Mouse (Mus musculus) embryonic facial prominence, embryonic 14.5 days (tissue): ENCODE data around the gene 4931428F04Rik. TPM values are rescaled to one million over a fixed set of nuclear protein-coding genes. Genes with fewer than 3 reads are reported as not detected.

ENCODE experiments used
- ATAC-seq: fragments of 200-750 bp; cut with Nextera tagmentation; 2 replicates; pipeline ENCODE4 v1.8.0; 2017; ENCODE audit warnings: low read depth, moderate number of reproducible peaks, moderate TSS enrichment
- DNase-seq: peaks from one replicate; pipeline ENCODE4 v3.0.0-alpha.2; 2015; ENCODE audit warnings: low spot score
- H3K27ac ChIP-seq: fragments of 300-500 bp; sonication (generic); replicated peaks from 2 replicates; pipeline ENCODE4 v1.5.1; 2014; ENCODE audit warnings: low read depth, mild to moderate bottlenecking, low read length, moderate library complexity
- H3K27me3 ChIP-seq: fragments of 300-500 bp; sonication (generic); replicated peaks from 2 replicates; pipeline ENCODE4 v1.6.1; 2014; ENCODE audit warnings: low read length; ENCODE audit not compliant: control insufficient read depth, insufficient read depth
- H3K36me3 ChIP-seq: fragments of 300-500 bp; sonication (generic); 2 replicates; pipeline ENCODE4 v1.6.1; 2014; ENCODE audit warnings: low read length, mixed read lengths; ENCODE audit not compliant: control insufficient read depth, insufficient read depth
- H3K4me1 ChIP-seq: fragments of 300-500 bp; sonication (generic); 2 replicates; pipeline ENCODE4 v1.6.1; 2014; ENCODE audit warnings: antibody characterized with exemption, low read length; ENCODE audit not compliant: control insufficient read depth, insufficient read depth
- H3K4me2 ChIP-seq: fragments of 300-500 bp; sonication (generic); 2 replicates; pipeline ENCODE4 v1.6.1; 2014; ENCODE audit warnings: low read depth, mild to moderate bottlenecking, low read length, moderate library complexity, mixed read lengths
- H3K4me3 ChIP-seq: fragments of 300-500 bp; sonication (generic); 2 replicates; pipeline ENCODE4 v1.5.1; 2014; ENCODE audit warnings: low read depth, mild to moderate bottlenecking, low read length
- H3K9ac ChIP-seq: fragments of 300-500 bp; sonication (generic); 2 replicates; pipeline ENCODE4 v1.6.1; 2014; ENCODE audit warnings: low read depth, mild to moderate bottlenecking, low read length, moderate library complexity, mixed read lengths
- H3K9me3 ChIP-seq: fragments of 300-500 bp; sonication (generic); 2 replicates; pipeline ENCODE4 v1.6.1; 2016; ENCODE audit warnings: low read length; ENCODE audit not compliant: control insufficient read depth
- WGBS: fragments of 180-500 bp; shearing (Covaris S2); extraction: QIAGEN DNeasy Blood & Tissue Kit; methylation state at CpG from one replicate; pipeline ENCODE4 v1.1.7; 2014; 5-methylcytosine and 5-hydroxymethylcytosine counted together
- polyA plus RNA-seq: library from polyadenylated mRNA; unstranded; fragments of >200 nt; fragmentation: Nextera tagmentation; extraction: Ambion mirVana; gene quantifications from 2 replicates; pipeline ENCODE4 v1.2.1, GENCODE M21; 2014

The 4931428F04Rik gene
- polyA plus RNA-seq, 1 experiment from 2014 or later, result 8.1 TPM

- H3K4me3 ChIP-seq, result peak overlapping the region; percentile 41
- H3K27me3 ChIP-seq, result peaks cover 93% of the 10 kb centered on the region
- no peaks in the 10 kb centered on the region for H3K9me3 ChIP-seq
- peak overlapping the region; percentile 75 for H3K4me2 ChIP-seq
- peaks cover 21% of the 10 kb centered on the region for H3K4me1 ChIP-seq
- no peak overlapping the region for H3K9ac ChIP-seq
- no peaks in the 10 kb centered on the region for H3K36me3 ChIP-seq
- ATAC-seq (no peak), DNase-seq (no peak)
- H3K27ac ChIP-seq, result no peak overlapping the region
- WGBS, result 7% methylated on average over 11 of the region's 11 CpGs
Measured at GRCm38 (mm10) chr8:105275387-105275786, 14.3 kb downstream of the 4931428F04Rik start.

DNA sequence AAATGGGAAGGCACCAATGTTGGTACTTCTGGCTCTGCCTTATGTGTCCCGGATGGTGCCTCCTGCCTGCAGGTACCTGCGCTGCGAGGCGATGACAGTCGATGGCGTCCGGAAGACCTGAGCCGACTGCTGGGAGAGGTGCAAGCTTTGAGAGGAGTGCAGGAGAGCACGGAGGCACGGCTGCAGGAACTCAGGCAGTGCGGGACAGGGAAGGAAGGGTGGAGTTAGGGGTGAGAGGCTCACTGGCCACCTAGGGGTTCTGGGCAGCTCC lies 18.8 kb downstream of the 4931428F04Rik start:
- H3K9ac ChIP-seq, result no peak overlapping the region
- 3% methylated on average over 11 of the region's 11 CpGs for WGBS

DNA sequence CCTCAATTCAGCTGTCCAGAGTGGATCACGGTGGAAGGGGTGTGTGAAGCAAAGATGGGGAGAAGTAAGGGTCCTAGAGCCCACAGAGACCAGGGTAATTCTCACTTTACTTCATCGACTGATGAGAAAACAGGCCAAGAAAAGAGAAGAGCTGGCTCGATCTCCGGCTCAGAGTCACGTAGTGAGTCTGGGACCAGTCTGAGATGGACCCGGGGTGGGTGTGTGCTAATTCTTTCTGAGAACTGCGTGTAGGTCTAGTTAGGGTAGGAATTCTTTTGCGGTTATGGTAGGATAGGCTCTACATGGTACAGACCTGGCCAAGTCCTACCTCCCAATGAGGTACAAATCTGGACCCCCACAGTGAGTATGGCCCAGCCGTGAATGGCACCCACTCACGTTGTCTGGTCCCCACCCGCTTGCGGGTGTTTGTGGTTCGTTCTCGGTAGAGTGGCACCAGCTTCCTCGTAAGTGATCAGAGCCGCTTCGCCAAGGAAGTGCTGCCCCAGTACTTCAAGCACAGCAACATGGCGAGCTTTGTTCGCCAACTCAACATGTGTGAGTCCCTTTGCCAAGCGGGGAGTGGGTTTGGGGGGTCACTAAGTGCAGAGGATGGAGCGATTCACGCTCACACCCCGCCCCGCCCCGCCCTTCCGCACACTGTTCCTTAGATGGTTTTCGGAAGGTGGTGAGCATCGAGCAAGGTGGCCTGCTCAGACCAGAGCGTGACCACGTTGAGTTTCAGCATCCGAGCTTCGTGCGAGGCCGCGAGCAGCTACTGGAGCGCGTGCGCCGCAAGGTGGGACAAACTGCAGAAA lies 19.4 kb downstream of the 4931428F04Rik start:
- peaks cover 19% of the 10 kb centered on the region; the same call in 1 of the 2 replicates for H3K4me1 ChIP-seq
- H3K9ac ChIP-seq, result peak overlapping the region; percentile 26
- peaks cover 98% of the 10 kb centered on the region for H3K27me3 ChIP-seq
- H3K36me3 ChIP-seq, result no peaks in the 10 kb centered on the region
- H3K9me3 ChIP-seq, result 0 out of 2 replicates have a peak, but pooled peaks cover 4% of the 10 kb centered on the region
- peak overlapping the region; percentile 50 for H3K4me3 ChIP-seq
- peak overlapping the region; percentile 88 for H3K4me2 ChIP-seq
- DNase-seq (no peak), ATAC-seq (no peak)
- 4% methylated on average over 38 of the region's 39 CpGs for WGBS
- H3K27ac ChIP-seq, result no peak overlapping the region

More for the DNA sequence above, 18.8 kb downstream of the 4931428F04Rik start:
- Histone ChIP-seq H3K4me2 (peak overlapping the region; percentile 10; the same call in 1 of the 2 replicates), H3K36me3 (no peaks in the 10 kb centered on the region), H3K4me3 (peak overlapping the region; percentile 50), H3K27me3 (peaks cover 97% of the 10 kb centered on the region), H3K4me1 (peaks cover 24% of the 10 kb centered on the region; the same call in 1 of the 2 replicates), H3K9me3 (0 out of 2 replicates have a peak, but pooled peaks cover 4% of the 10 kb centered on the region), H3K27ac (no peak overlapping the region)
- ATAC-seq (no peak), DNase-seq (no peak)

DNA sequence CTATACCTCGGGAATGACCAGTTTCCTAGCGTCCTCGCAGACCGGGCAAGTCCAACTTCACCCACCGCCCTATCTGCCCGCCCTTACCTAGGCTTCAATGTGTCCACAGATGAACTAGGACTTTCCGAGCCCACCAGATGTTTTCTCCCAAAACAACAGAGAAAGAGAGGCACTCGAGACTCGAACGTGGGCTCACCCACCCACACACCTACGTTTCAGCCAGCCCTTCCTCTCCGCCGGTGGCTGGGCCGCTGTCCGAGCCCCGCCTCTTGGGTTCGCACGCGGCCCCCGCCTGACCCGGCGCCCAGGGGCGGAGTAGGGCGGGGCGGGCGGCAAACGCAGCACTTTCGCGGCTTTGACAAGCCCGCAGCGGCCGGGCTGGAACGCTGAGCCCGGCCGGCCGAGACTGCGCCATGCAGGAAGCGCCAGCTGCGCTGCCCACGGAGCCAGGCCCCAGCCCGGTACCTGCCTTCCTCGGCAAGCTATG lies 20.2 kb downstream of the 4931428F04Rik start, which contains the start of gene Hsf4:
TSS of gene Hsf4 (plus strand) at position 341 of the 487 bp plus-strand sequence.
- Histone ChIP-seq H3K4me3 (peak within 1 kb of the TSS; percentile 50), H3K4me2 (peak within 1 kb of the TSS; percentile 88), H3K27me3 (peaks cover 95% of the 10 kb centered on the region), H3K9me3 (0 out of 2 replicates have a peak, but pooled peaks cover 4% of the 10 kb centered on the region), H3K27ac (no peak within 1 kb of the TSS), H3K9ac (peak within 1 kb of the TSS; percentile 52), H3K36me3 (no peaks in the 10 kb centered on the region), H3K4me1 (peaks cover 24% of the 10 kb centered on the region; the same call in 1 of the 2 replicates)
- ATAC-seq (0 out of 2 replicates have a peak, but pooled peaks have one; percentile 1), DNase-seq (no peak)
- 2% methylated on average over 20 of the region's 42 CpGs for WGBS

GRCm38 (mm10) chr8:105269075-105269458 lies 20.6 kb downstream of the 4931428F04Rik start:
- Histone ChIP-seq H3K36me3 (no peaks in the 10 kb centered on the region), H3K9me3 (0 out of 2 replicates have a peak, but pooled peaks cover 4% of the 10 kb centered on the region), H3K27me3 (peaks cover 91% of the 10 kb centered on the region), H3K4me2 (peak overlapping the region; percentile 88), H3K4me3 (peak overlapping the region; percentile 50), H3K27ac (no peak overlapping the region), H3K4me1 (peaks cover 24% of the 10 kb centered on the region; the same call in 1 of the 2 replicates), H3K9ac (peak overlapping the region; percentile 26)
- DNase-seq, result no peak
- WGBS, result under 1% methylated on average over 10 of the region's 10 CpGs
- ATAC-seq, result no peak

- Histone ChIP-seq H3K27me3 (peaks cover 86% of the 10 kb centered on the region), H3K4me1 (peaks cover 24% of the 10 kb centered on the region; the same call in 1 of the 2 replicates), H3K4me3 (peak overlapping the region; percentile 50), H3K36me3 (no peaks in the 10 kb centered on the region), H3K27ac (no peak overlapping the region), H3K9ac (peak overlapping the region; percentile 52), H3K4me2 (peak overlapping the region; percentile 88), H3K9me3 (0 out of 2 replicates have a peak, but pooled peaks cover 4% of the 10 kb centered on the region)
- WGBS, result under 1% methylated on average over 62 of the region's 65 CpGs
- ATAC-seq (peak; percentile 82), DNase-seq (peak; percentile 91)
Measured at GRCm38 (mm10) chr8:105268342-105269074, 21.2 kb downstream of the 4931428F04Rik start.

- no peak for DNase-seq
- 19% methylated on average over 13 of the region's 13 CpGs for WGBS
Measured at GRCm38 (mm10) chr8:105266775-105267174, 22.9 kb downstream of the 4931428F04Rik start.

DNA sequence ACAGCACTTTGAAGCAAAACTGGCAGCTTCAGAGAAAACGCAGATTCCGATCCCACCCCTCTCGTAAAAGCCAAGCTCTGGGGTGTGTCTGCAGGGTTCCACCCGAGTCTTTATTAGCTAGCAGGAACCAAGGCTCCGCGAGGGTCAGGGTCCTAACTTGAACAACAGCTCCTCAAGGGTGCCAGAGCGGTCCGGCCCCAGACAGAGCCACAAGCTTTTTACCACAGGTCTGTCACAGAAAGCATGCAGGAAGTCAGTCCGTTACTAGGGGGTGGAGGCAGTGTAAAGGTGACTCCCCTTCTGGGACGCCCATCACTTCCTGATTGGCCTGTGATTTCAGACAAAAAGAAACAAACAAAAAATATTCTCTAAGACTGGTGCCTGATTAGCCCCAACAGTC lies 24.5 kb downstream of the 4931428F04Rik start:
- Histone ChIP-seq H3K9me3 (peaks cover 8% of the 10 kb centered on the region; the same call in 1 of the 2 replicates), H3K4me3 (peak overlapping the region; percentile 72), H3K27me3 (peaks cover 68% of the 10 kb centered on the region), H3K4me1 (peaks cover 22% of the 10 kb centered on the region; the same call in 1 of the 2 replicates), H3K9ac (peak overlapping the region; percentile 72; the same call in 1 of the 2 replicates), H3K4me2 (peak overlapping the region; percentile 91), H3K36me3 (no peaks in the 10 kb centered on the region), H3K27ac (no peak overlapping the region)
- 17% methylated on average over 10 of the region's 10 CpGs for WGBS
- no peak for ATAC-seq
- no peak for DNase-seq

More at GRCm38 (mm10) chr8:105266775-105267174, 22.9 kb downstream of the 4931428F04Rik start:
- no peaks in the 10 kb centered on the region for H3K36me3 ChIP-seq
- H3K9ac ChIP-seq, result no peak overlapping the region
- no peak overlapping the region for H3K27ac ChIP-seq
- peaks cover 70% of the 10 kb centered on the region for H3K27me3 ChIP-seq
- no peak overlapping the region for H3K4me2 ChIP-seq
- 0 out of 2 replicates have a peak, but pooled peaks cover 4% of the 10 kb centered on the region for H3K9me3 ChIP-seq
- no peak overlapping the region for H3K4me3 ChIP-seq
- ATAC-seq, result no peak
- H3K4me1 ChIP-seq, result peaks cover 24% of the 10 kb centered on the region; the same call in 1 of the 2 replicates
